Comparison of ENCODE assay signal across 24 mouse cellular contexts in the genomic region with DNA sequence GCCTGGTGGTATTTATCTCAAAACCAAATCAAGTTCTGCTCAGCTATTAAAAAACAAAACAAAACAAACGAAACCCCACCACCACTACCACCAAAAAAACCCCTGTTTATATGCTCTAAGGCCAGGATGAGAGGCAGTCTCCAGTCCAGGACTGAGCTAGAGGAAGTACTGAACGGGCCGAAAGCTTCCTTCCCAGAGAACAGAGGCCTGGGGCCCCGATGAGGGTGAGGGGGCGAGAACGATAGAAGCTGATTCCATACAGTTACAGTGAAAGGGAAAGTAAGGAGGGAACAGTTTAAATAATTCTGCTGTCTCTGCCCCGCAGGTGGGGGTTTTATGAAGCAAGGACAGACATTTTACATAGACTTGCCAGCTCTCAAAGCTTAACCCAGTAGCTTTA. TPM values are rescaled to one million over a fixed set of nuclear protein-coding genes. Genes with fewer than 3 reads are reported as not detected.
A peak's percentile ranks its signal among the peaks of the same experiment; 100 is the strongest.
DNase-seq lines count a peak whose midpoint lies in the region; ATAC-seq and TF ChIP-seq lines count a peak whose summit lies in the region.
"Had no signal": no experiment of that assay in that cellular context is flagged by ENCODE, and none has a peak within 500 bp of the region (broad histone marks: within the 10 kb centered on the region; RNA-seq: fewer than 3 reads in every experiment).

No protein-coding gene starts in this region.

- TF ChIP-seq POLR2A in kidney, adult 2 months (IDR thresholded peaks at IDR 0.05; ENCODE audit: low read depth, low read length) = no peak

- WGBS in intestine, embryonic 14.5 days = 35% methylated on average over 7 of the region's 7 CpGs
- 37% methylated on average over 7 of the region's 7 CpGs for WGBS in intestine, embryonic 15.5 days
- 35% methylated on average over 7 of the region's 7 CpGs for WGBS in kidney, postnatal 0 days
- 49% methylated on average over 7 of the region's 7 CpGs for WGBS in kidney, adult 2 months
- 32% methylated on average over 7 of the region's 7 CpGs for WGBS in lung, embryonic 14.5 days

- H3K9ac ChIP-seq in intestine, embryonic 14.5 days (ENCODE audit: low read length) = no peak overlapping the region
- H3K9ac ChIP-seq in intestine, embryonic 15.5 days = no peak overlapping the region
- no peak overlapping the region for H3K9ac ChIP-seq in kidney, postnatal 0 days (ENCODE audit: low read depth, low read length)
- H3K9ac ChIP-seq in lung, embryonic 14.5 days = no peak overlapping the region
- H3K9ac ChIP-seq: embryonic facial prominence, embryonic 13.5 days; embryonic facial prominence, embryonic 15.5 days; forebrain, embryonic 12.5 days had no signal

- H3K4me2 ChIP-seq in intestine, embryonic 14.5 days (ENCODE audit: low read length) = no peak overlapping the region
- H3K4me2 ChIP-seq in intestine, embryonic 15.5 days (replicated peaks) = no peak overlapping the region
- no peak overlapping the region for H3K4me2 ChIP-seq in kidney, postnatal 0 days (ENCODE audit: low read length)
- no peak overlapping the region for H3K4me2 ChIP-seq in lung, embryonic 14.5 days
- H3K4me2 ChIP-seq: embryonic facial prominence, embryonic 13.5 days; embryonic facial prominence, embryonic 15.5 days; forebrain, embryonic 12.5 days had no signal

- DNase-seq in intestine, embryonic 14.5 days (ENCODE audit: low spot score) = peak; percentile 59
- DNase-seq in kidney, postnatal 0 days (ENCODE audit: low spot score) = peak; percentile 10
- DNase-seq in kidney, adult 2 months = no peak
- peak; percentile 41 for DNase-seq in lung, embryonic 14.5 days
- DNase-seq in lung, postnatal 14 days = no peak
- no peak for DNase-seq in urinary bladder, postnatal 10 days (ENCODE audit: low spot score)
- DNase-seq: adrenal gland, adult 2 months; adrenal gland, postnatal 10 days; adrenal gland, postnatal 25 days; cerebellum, adult 11 months; cerebellum, adult 18-20 months; cerebellum, adult 8-10 months; cerebellum, adult 9-11 months; cerebellum, postnatal 14 days; cerebellum, postnatal 36 days; embryo, embryonic 11 days had no signal

- H3K27ac ChIP-seq in intestine, embryonic 14.5 days (ENCODE audit: low read depth) = 0 out of 2 replicates have a peak overlapping the region, but pooled peaks have one; percentile 1
- H3K27ac ChIP-seq in intestine, embryonic 15.5 days = no peak overlapping the region
- no peak overlapping the region for H3K27ac ChIP-seq in kidney, postnatal 0 days
- no peak overlapping the region for H3K27ac ChIP-seq in kidney, adult 2 months (ENCODE audit: insufficient read depth, low read depth, low read length)
- H3K27ac ChIP-seq in lung, embryonic 14.5 days (ENCODE audit: low read depth) = no peak overlapping the region
- H3K27ac ChIP-seq: embryonic facial prominence, embryonic 13.5 days; embryonic facial prominence, embryonic 15.5 days; forebrain, embryonic 10.5 days; forebrain, embryonic 12.5 days had no signal

- H3K4me3 ChIP-seq in intestine, embryonic 14.5 days (ENCODE audit: low read depth, low read length) = no peak overlapping the region
- no peak overlapping the region for H3K4me3 ChIP-seq in intestine, embryonic 15.5 days (replicated peaks)
- H3K4me3 ChIP-seq in kidney, postnatal 0 days (replicated peaks; ENCODE audit: low read depth, low read length) = no peak overlapping the region
- no peak overlapping the region for H3K4me3 ChIP-seq in kidney, adult 2 months (ENCODE audit: insufficient read depth, low read depth, low read length)
- no peak overlapping the region for H3K4me3 ChIP-seq in lung, embryonic 14.5 days (ENCODE audit: low read depth, low read length)
- H3K4me3 ChIP-seq: embryonic facial prominence, embryonic 13.5 days; embryonic facial prominence, embryonic 15.5 days; erythroblast, embryonic 14.5 days; forebrain, embryonic 10.5 days; forebrain, embryonic 12.5 days had no signal

- no peak for ATAC-seq in intestine, embryonic 14.5 days (replicated peaks; ENCODE audit: low FRiP score, low TSS enrichment, low read depth)
- no peak for ATAC-seq in intestine, embryonic 15.5 days
- no peak for ATAC-seq in kidney, postnatal 0 days (replicated peaks; ENCODE audit: low FRiP score, low read depth)
- no peak for ATAC-seq in lung, embryonic 14.5 days (ENCODE audit: insufficient read depth)
- ATAC-seq in hematopoietic stem cell, adult 5-6 weeks (replicated peaks in 1 of 2; ENCODE audit: insufficient read depth in 1 of 2, low FRiP score in 2 of 2, low TSS enrichment in 1 of 2, low read depth in 1 of 2, poor library complexity in 2 of 2, severe bottlenecking in 2 of 2) = peak; percentile 64 to 83
- ATAC-seq: forebrain, embryonic 14.5 days had no signal

- H3K27me3 ChIP-seq in intestine, embryonic 14.5 days (replicated peaks; ENCODE audit: control insufficient read depth, insufficient read depth, low read length) = no peaks in the 10 kb centered on the region
- H3K27me3 ChIP-seq in intestine, embryonic 15.5 days (replicated peaks) = no peaks in the 10 kb centered on the region
- H3K27me3 ChIP-seq in kidney, postnatal 0 days (ENCODE audit: insufficient read depth, low read length) = no peaks in the 10 kb centered on the region
- no peaks in the 10 kb centered on the region for H3K27me3 ChIP-seq in kidney, adult 2 months (replicated peaks; ENCODE audit: control insufficient read depth, insufficient read depth, low read length)
- H3K27me3 ChIP-seq in lung, embryonic 14.5 days (ENCODE audit: insufficient read depth, low read length) = no peaks in the 10 kb centered on the region
- H3K27me3 ChIP-seq: embryonic facial prominence, embryonic 13.5 days; embryonic facial prominence, embryonic 15.5 days; forebrain, embryonic 12.5 days had no signal

- H3K9me3 ChIP-seq in intestine, embryonic 14.5 days (ENCODE audit: control insufficient read depth, low read length) = no peaks in the 10 kb centered on the region
- no peaks in the 10 kb centered on the region for H3K9me3 ChIP-seq in intestine, embryonic 15.5 days
- H3K9me3 ChIP-seq in kidney, postnatal 0 days (replicated peaks; ENCODE audit: low read length) = no peaks in the 10 kb centered on the region
- H3K9me3 ChIP-seq in lung, embryonic 14.5 days (ENCODE audit: low read depth, low read length) = no peaks in the 10 kb centered on the region
- H3K9me3 ChIP-seq: embryonic facial prominence, embryonic 13.5 days; embryonic facial prominence, embryonic 15.5 days; forebrain, embryonic 10.5 days; forebrain, embryonic 12.5 days had no signal

- TF ChIP-seq CTCF in kidney, postnatal 0 days (IDR thresholded peaks at IDR 0.05; ENCODE audit: low read depth) = no peak
- TF ChIP-seq CTCF in kidney, adult 2 months (conservative IDR thresholded peaks at IDR 0.05; ENCODE audit: insufficient read depth, insufficient read length, low read depth, low read length) = no peak
- TF ChIP-seq CTCF in lung, embryonic 14.5 days (IDR thresholded peaks at IDR 0.05; ENCODE audit: low read depth) = no peak

- H3K36me3 ChIP-seq in intestine, embryonic 14.5 days (ENCODE audit: control insufficient read depth, insufficient read depth, low read length) = no peaks in the 10 kb centered on the region
- H3K36me3 ChIP-seq in intestine, embryonic 15.5 days = no peaks in the 10 kb centered on the region
- H3K36me3 ChIP-seq in kidney, postnatal 0 days (ENCODE audit: insufficient read depth, low read length) = no peaks in the 10 kb centered on the region
- no peaks in the 10 kb centered on the region for H3K36me3 ChIP-seq in kidney, adult 2 months (ENCODE audit: control insufficient read depth, insufficient read depth, low read length)
- H3K36me3 ChIP-seq in lung, embryonic 14.5 days (ENCODE audit: insufficient read depth) = no peaks in the 10 kb centered on the region
- H3K36me3 ChIP-seq: embryonic facial prominence, embryonic 13.5 days; embryonic facial prominence, embryonic 15.5 days; forebrain, embryonic 10.5 days; forebrain, embryonic 12.5 days had no signal

- no peaks in the 10 kb centered on the region for H3K4me1 ChIP-seq in intestine, embryonic 14.5 days (replicated peaks; ENCODE audit: control insufficient read depth, insufficient read depth, low read length)
- no peaks in the 10 kb centered on the region for H3K4me1 ChIP-seq in intestine, embryonic 15.5 days (replicated peaks)
- no peaks in the 10 kb centered on the region; the same call in 1 of the 2 replicates for H3K4me1 ChIP-seq in kidney, postnatal 0 days (replicated peaks; ENCODE audit: insufficient read depth, low read length)
- no peaks in the 10 kb centered on the region for H3K4me1 ChIP-seq in kidney, adult 2 months (ENCODE audit: control insufficient read depth, insufficient read depth, low read length)
- H3K4me1 ChIP-seq in lung, embryonic 14.5 days (ENCODE audit: insufficient read depth) = no peaks in the 10 kb centered on the region
- H3K4me1 ChIP-seq: embryonic facial prominence, embryonic 15.5 days; forebrain, embryonic 12.5 days had no signal

RNA-seq across cellular contexts. Expression of gene Dhx32, which starts 47.1 kb away (rescaled TPM):
- polyA plus RNA-seq in intestine, embryonic 14.5 days (2014; fragmentation: Nextera tagmentation; extraction: Ambion mirVana) = 72.3 and 75.3 TPM in 2 replicates
- 76.2 and 77.3 TPM in 2 replicates for polyA plus RNA-seq in intestine, embryonic 15.5 days (2015; fragmentation: Nextera tagmentation; extraction: Ambion mirVana)
- polyA plus RNA-seq in kidney, postnatal 0 days (2015; fragmentation: Nextera tagmentation; extraction: Ambion mirVana) = 19.9 and 22.1 TPM in 2 replicates
- polyA plus RNA-seq in kidney, adult 2 months (2012; rRNA removed) = 26.1 and 28.1 TPM in 2 replicates
- 22.6 and 24.5 TPM in 2 replicates for polyA plus RNA-seq in lung, embryonic 14.5 days (2014; fragmentation: Nextera tagmentation; extraction: Ambion mirVana)
- 27.1 and 36.3 TPM in 2 replicates for total RNA-seq in hematopoietic stem cell, adult 5-6 weeks (2017)

RNA-seq across cellular contexts. Expression of gene Fank1, which starts 52.9 kb away (rescaled TPM):
- 0.54 and 0.64 TPM in 2 replicates for polyA plus RNA-seq in intestine, embryonic 14.5 days (2014; fragmentation: Nextera tagmentation; extraction: Ambion mirVana)
- polyA plus RNA-seq in intestine, embryonic 15.5 days (2015; fragmentation: Nextera tagmentation; extraction: Ambion mirVana) = 0.83 and 1.1 TPM in 2 replicates
- 0.42 and 0.57 TPM in 2 replicates for polyA plus RNA-seq in kidney, postnatal 0 days (2015; fragmentation: Nextera tagmentation; extraction: Ambion mirVana)
- polyA plus RNA-seq in kidney, adult 2 months (2012; rRNA removed) = 0.08 and 0.09 TPM in 2 replicates
- polyA plus RNA-seq in lung, embryonic 14.5 days (2014; fragmentation: Nextera tagmentation; extraction: Ambion mirVana) = 0.29 and 0.30 TPM in 2 replicates
- total RNA-seq in hematopoietic stem cell, adult 5-6 weeks (2017) = not detected in 2 replicates
- polyA plus RNA-seq: erythroblast, embryonic 14.5 days had no signal

Comparison
In these comparisons a context has a peak if more than half of its experiments do, and no peak if none do; other contexts are left out.
1. DNase-seq: peak in intestine, embryonic 14.5 days (single experiment), kidney, postnatal 0 days (single experiment) and lung, embryonic 14.5 days (single experiment); none in kidney, adult 2 months (single experiment), lung, postnatal 14 days (single experiment) and urinary bladder, postnatal 10 days (single experiment).
2. ATAC-seq: peak in hematopoietic stem cell, adult 5-6 weeks (2 of 2); none in intestine, embryonic 14.5 days (single experiment), intestine, embryonic 15.5 days (single experiment), kidney, postnatal 0 days (single experiment) and lung, embryonic 14.5 days (single experiment).